Mouse (Mus musculus): ENCODE measurements around the gene Gab1. TPM values are rescaled to one million over a fixed set of nuclear protein-coding genes. Genes with fewer than 3 reads are reported as not detected.

The Gab1 gene
- polyA plus RNA-seq, 1 experiment from 2014 or later, result 26.5 TPM

DNA sequence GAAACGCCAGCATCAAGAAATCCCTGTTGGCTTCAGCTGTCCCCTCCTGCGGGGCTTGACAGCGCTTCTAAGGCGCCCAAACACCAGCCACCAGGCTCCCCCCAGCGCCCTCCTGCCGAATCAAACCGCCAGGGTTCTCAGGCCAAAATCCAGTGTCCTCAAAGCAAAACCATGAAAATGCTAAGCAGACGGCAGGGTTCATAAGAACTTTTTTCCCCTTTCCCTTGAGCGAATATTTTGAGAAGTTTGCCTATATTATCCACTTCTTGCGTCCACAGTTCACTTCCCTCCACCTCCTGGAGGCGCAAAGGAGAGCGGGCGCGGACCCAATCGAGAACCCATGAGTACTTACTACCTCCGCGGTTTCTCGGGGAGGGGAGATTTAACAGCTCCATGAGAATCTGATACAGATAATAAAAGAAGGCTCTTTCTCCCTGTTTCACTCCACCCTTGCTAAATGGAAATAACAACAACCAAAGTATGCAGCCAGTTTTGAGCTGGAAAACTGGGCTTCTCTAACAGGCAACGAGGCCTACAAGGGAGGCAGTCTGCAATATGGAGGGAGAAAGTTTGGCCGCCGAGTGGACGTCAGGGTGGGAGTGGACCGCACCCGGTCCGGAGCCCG lies 1.4 kb downstream of the Gab1 start:
- WGBS, result under 1% methylated on average over 26 of the region's 26 CpGs
- H3K9me3 ChIP-seq (ENCODE audit: control insufficient read depth, low read length), result no peaks in the 10 kb centered on the region
- H3K4me1 ChIP-seq (ENCODE audit: control insufficient read depth, insufficient read depth, low read length), result peaks cover 9% of the 10 kb centered on the region; the same call in 1 of the 2 replicates
- H3K27me3 ChIP-seq (ENCODE audit: control insufficient read depth, insufficient read depth, low read length), result no peaks in the 10 kb centered on the region
- H3K36me3 ChIP-seq (ENCODE audit: control insufficient read depth, insufficient read depth, low read length), result no peaks in the 10 kb centered on the region
- ATAC-seq (ENCODE audit: low FRiP score, low TSS enrichment), result peak; percentile 0; the same call in 1 of the 2 replicates
- H3K9ac ChIP-seq (ENCODE audit: low read depth, low read length), result peak overlapping the region; percentile 89
- peak overlapping the region; percentile 99 for H3K27ac ChIP-seq (ENCODE audit: low read depth, low read length)
- H3K4me2 ChIP-seq (replicated peaks; ENCODE audit: low read depth, low read length), result peak overlapping the region; percentile 72
- H3K4me3 ChIP-seq (ENCODE audit: low read length), result peak overlapping the region; percentile 91

- Histone ChIP-seq H3K9me3 (ENCODE audit: control insufficient read depth, low read length) (no peaks in the 10 kb centered on the region), H3K4me1 (ENCODE audit: control insufficient read depth, insufficient read depth, low read length) (peaks cover 9% of the 10 kb centered on the region; the same call in 1 of the 2 replicates), H3K27ac (ENCODE audit: low read depth, low read length) (no peak overlapping the region), H3K4me2 (replicated peaks; ENCODE audit: low read depth, low read length) (peak overlapping the region; percentile 72), H3K27me3 (ENCODE audit: control insufficient read depth, insufficient read depth, low read length) (no peaks in the 10 kb centered on the region), H3K9ac (ENCODE audit: low read depth, low read length) (peak overlapping the region; percentile 89; the same call in 1 of the 2 replicates), H3K36me3 (ENCODE audit: control insufficient read depth, insufficient read depth, low read length) (no peaks in the 10 kb centered on the region), H3K4me3 (ENCODE audit: low read length) (peak overlapping the region; percentile 91)
- WGBS, result 34% methylated on average over 9 of the region's 9 CpGs
- ATAC-seq (ENCODE audit: low FRiP score, low TSS enrichment), result no peak
Observed at GRCm38 (mm10) chr8:80878146-80878545, 2.2 kb downstream of the Gab1 start.

GRCm38 (mm10) chr8:80875537-80875936 lies 4.8 kb downstream of the Gab1 start:
- Histone ChIP-seq H3K9me3 (ENCODE audit: control insufficient read depth, low read length) (no peaks in the 10 kb centered on the region), H3K27ac (ENCODE audit: low read depth, low read length) (no peak overlapping the region), H3K4me3 (ENCODE audit: low read length) (no peak overlapping the region), H3K36me3 (ENCODE audit: control insufficient read depth, insufficient read depth, low read length) (no peaks in the 10 kb centered on the region), H3K9ac (ENCODE audit: low read depth, low read length) (no peak overlapping the region), H3K27me3 (ENCODE audit: control insufficient read depth, insufficient read depth, low read length) (no peaks in the 10 kb centered on the region), H3K4me2 (replicated peaks; ENCODE audit: low read depth, low read length) (no peak overlapping the region), H3K4me1 (ENCODE audit: control insufficient read depth, insufficient read depth, low read length) (peaks cover 23% of the 10 kb centered on the region)
- no peak for ATAC-seq (ENCODE audit: low FRiP score, low TSS enrichment)
- WGBS, result 88% methylated on average over 6 of the region's 6 CpGs

DNA sequence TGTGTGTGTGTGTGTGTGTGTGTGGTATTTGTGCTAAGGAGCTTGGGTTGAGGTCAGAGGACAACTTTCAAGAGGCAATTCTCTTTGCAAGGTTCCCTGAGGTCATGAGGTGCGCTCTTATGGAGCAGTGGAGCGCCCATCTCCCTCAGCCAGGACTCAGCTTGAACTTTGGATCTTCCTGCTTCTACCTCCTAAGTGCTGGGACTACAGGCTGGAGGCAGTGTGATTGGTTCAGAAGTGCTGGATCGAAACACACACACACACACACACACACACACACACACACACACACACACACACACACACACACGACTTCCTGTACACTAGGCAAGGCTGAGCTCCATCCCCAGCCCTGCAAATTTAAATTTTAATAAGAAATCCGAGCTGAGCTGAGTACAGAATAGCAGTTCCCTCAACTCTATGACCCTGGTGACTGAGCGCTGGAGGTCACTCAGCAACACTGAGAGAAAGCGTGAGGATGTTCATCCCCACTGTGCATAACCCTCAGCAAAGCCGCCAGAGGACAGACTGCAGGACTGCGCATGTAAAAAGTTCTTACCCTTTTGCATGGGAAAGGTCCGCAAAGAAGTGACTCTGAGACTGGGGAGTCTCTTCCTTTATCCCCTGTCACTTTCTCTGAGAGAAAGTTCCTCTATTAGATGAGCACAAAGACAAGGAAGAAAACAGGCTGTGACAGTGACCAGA lies 6.4 kb downstream of the Gab1 start:
- Histone ChIP-seq H3K4me1 (ENCODE audit: control insufficient read depth, insufficient read depth, low read length) (peaks cover 31% of the 10 kb centered on the region), H3K27me3 (ENCODE audit: control insufficient read depth, insufficient read depth, low read length) (no peaks in the 10 kb centered on the region), H3K9me3 (ENCODE audit: control insufficient read depth, low read length) (no peaks in the 10 kb centered on the region), H3K27ac (ENCODE audit: low read depth, low read length) (no peak overlapping the region), H3K4me3 (ENCODE audit: low read length) (no peak overlapping the region), H3K36me3 (ENCODE audit: control insufficient read depth, insufficient read depth, low read length) (no peaks in the 10 kb centered on the region), H3K4me2 (replicated peaks; ENCODE audit: low read depth, low read length) (no peak overlapping the region), H3K9ac (ENCODE audit: low read depth, low read length) (no peak overlapping the region)
- 58% methylated on average over 10 of the region's 10 CpGs for WGBS
- ATAC-seq (ENCODE audit: low FRiP score, low TSS enrichment), result peak; percentile 17; the same call in 1 of the 2 replicates

DNA sequence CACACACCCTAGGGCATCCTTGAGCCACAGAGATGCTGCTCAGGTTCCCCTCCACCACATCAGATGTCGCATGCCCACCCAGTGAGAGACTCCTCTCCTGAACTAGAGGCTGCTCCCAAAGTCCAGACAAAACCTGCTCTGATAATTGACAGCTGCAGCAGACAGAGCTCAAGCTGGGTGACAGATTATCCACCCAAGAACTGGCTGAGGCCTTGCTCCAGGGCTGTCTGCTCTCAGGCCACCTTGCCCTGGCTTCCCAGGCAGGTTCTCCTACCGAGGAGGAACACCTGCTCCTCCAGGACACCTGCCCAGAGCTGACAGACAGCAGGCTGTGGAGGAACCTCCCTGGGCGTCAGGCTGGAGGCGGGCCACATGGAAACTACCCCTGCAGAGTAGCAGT lies 7.6 kb downstream of the Gab1 start:
- ATAC-seq (ENCODE audit: low FRiP score, low TSS enrichment), result no peak
- Histone ChIP-seq H3K4me3 (ENCODE audit: low read length) (no peak overlapping the region), H3K27ac (ENCODE audit: low read depth, low read length) (no peak overlapping the region), H3K9ac (ENCODE audit: low read depth, low read length) (no peak overlapping the region), H3K9me3 (ENCODE audit: control insufficient read depth, low read length) (no peaks in the 10 kb centered on the region), H3K4me2 (replicated peaks; ENCODE audit: low read depth, low read length) (no peak overlapping the region), H3K4me1 (ENCODE audit: control insufficient read depth, insufficient read depth, low read length) (peaks cover 28% of the 10 kb centered on the region), H3K27me3 (ENCODE audit: control insufficient read depth, insufficient read depth, low read length) (no peaks in the 10 kb centered on the region), H3K36me3 (ENCODE audit: control insufficient read depth, insufficient read depth, low read length) (no peaks in the 10 kb centered on the region)
- whole genome bisulfite sequencing, result 53% methylated on average over 4 of the region's 4 CpGs

DNA sequence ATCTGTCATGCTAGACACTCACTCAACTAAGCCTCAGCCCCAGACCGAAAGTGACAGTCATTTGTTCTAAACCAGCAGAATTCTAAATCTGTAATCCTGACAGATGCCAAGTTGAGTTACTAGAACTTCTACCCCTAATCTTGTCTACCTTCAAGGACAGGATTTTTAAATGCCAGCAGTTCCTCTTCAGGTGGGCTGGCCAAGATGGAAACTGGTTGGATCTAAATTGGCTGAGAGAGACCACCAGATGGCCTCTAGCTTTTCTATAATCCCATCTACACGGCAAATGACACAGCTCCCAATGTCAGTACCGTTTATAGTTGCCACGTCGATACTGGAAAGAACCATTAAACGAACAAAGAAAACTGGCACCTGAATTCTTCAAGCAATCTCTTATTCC lies 8.9 kb downstream of the Gab1 start:
- Histone ChIP-seq H3K9ac (ENCODE audit: low read depth, low read length) (no peak overlapping the region), H3K27me3 (ENCODE audit: control insufficient read depth, insufficient read depth, low read length) (no peaks in the 10 kb centered on the region), H3K4me1 (ENCODE audit: control insufficient read depth, insufficient read depth, low read length) (peaks cover 27% of the 10 kb centered on the region), H3K4me3 (ENCODE audit: low read length) (no peak overlapping the region), H3K27ac (ENCODE audit: low read depth, low read length) (no peak overlapping the region), H3K36me3 (ENCODE audit: control insufficient read depth, insufficient read depth, low read length) (no peaks in the 10 kb centered on the region), H3K9me3 (ENCODE audit: control insufficient read depth, low read length) (no peaks in the 10 kb centered on the region), H3K4me2 (replicated peaks; ENCODE audit: low read depth, low read length) (no peak overlapping the region)
- 92% methylated on average over 6 of the region's 6 CpGs for WGBS
- ATAC-seq (ENCODE audit: low FRiP score, low TSS enrichment), result no peak

- Histone ChIP-seq H3K4me1 (ENCODE audit: control insufficient read depth, insufficient read depth, low read length) (peaks cover 27% of the 10 kb centered on the region), H3K27ac (ENCODE audit: low read depth, low read length) (peak overlapping the region; percentile 5), H3K4me2 (replicated peaks; ENCODE audit: low read depth, low read length) (no peak overlapping the region), H3K4me3 (ENCODE audit: low read length) (no peak overlapping the region), H3K36me3 (ENCODE audit: control insufficient read depth, insufficient read depth, low read length) (no peaks in the 10 kb centered on the region), H3K9me3 (ENCODE audit: control insufficient read depth, low read length) (no peaks in the 10 kb centered on the region), H3K27me3 (ENCODE audit: control insufficient read depth, insufficient read depth, low read length) (no peaks in the 10 kb centered on the region), H3K9ac (ENCODE audit: low read depth, low read length) (no peak overlapping the region)
- 54% methylated on average over 9 of the region's 9 CpGs for WGBS
- peak; percentile 78 for ATAC-seq (ENCODE audit: low FRiP score, low TSS enrichment)
Observed at GRCm38 (mm10) chr8:80870535-80871204, 9.6 kb downstream of the Gab1 start.

DNA sequence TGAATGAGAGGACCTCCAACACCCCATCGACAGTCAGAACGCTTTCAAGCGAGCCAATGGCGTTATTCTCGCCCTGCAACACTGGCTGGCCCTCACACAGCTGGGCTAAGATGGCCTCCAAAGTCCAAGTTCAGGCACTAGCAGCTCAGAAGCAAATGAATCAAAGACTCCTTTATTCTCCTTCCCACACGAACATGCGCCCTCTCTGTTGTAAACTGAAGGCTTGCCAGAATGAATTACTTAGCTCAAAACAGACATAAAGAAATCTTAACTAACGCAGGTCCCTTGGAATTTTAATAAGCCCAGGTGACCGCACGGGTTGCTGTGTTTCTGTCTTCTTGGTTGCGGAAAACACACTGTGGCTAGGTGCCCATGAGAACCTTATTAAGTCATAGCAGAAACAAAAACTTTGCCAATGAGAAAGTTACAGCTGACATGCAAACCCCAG lies 10.4 kb downstream of the Gab1 start:
- no peak for ATAC-seq (ENCODE audit: low FRiP score, low TSS enrichment)
- Histone ChIP-seq H3K27ac (ENCODE audit: low read depth, low read length) (peak overlapping the region; percentile 9; the same call in 1 of the 2 replicates), H3K9ac (ENCODE audit: low read depth, low read length) (no peak overlapping the region), H3K4me1 (ENCODE audit: control insufficient read depth, insufficient read depth, low read length) (peaks cover 27% of the 10 kb centered on the region), H3K27me3 (ENCODE audit: control insufficient read depth, insufficient read depth, low read length) (no peaks in the 10 kb centered on the region), H3K4me3 (ENCODE audit: low read length) (no peak overlapping the region), H3K4me2 (replicated peaks; ENCODE audit: low read depth, low read length) (no peak overlapping the region), H3K9me3 (ENCODE audit: control insufficient read depth, low read length) (no peaks in the 10 kb centered on the region), H3K36me3 (ENCODE audit: control insufficient read depth, insufficient read depth, low read length) (peaks cover under 1% of the 10 kb centered on the region; the same call in 1 of the 2 replicates)
- WGBS, result 69% methylated on average over 11 of the region's 11 CpGs
